Mouse (Mus musculus): ENCODE data around the gene Tcerg1l.
A peak's percentile ranks its signal among the peaks of the same experiment; 100 is the strongest.

DNA sequence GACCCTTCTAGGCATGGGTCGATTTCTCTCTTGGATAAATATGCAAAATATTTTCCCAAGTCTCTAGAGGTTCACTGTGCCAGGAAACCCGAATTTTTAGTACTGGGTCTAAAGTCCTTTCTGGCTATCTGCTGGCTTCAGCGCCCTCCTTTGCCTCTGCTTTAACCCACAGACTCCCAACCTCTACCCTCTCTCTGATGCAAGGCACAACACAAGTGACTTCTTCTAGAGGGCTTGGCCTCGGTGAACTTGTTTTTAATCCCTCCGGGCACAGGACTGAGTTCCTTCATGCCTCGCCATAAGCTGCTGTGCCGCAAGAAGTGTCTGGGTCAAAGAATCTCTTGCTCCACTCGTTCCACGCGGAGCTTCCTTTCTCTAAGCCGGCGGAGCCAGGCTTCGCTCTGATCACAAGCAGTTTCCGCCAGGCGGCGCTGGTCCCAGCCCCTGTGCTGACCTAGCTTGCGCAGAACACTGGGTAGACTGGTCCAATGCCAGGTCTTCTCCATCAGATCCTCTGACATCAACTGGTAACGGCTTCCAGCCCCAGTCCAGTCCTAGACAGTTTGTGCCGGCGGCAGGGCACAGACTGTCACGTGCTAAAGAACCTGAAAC is 758 bp upstream of the Tcerg1l start:
- peak; percentile 59 for TF ChIP-seq CTCF (IDR thresholded peaks at IDR 0.05; ENCODE audit: low read depth)
- TF ChIP-seq EP300 (IDR thresholded peaks at IDR 0.05; ENCODE audit: low read depth): no peak

All from liver, embryonic 14.5 days (tissue).